Mouse (Mus musculus) frontal cortex, postnatal 36 days (tissue): ENCODE measurements at regions not wholly inside any gene's neighbourhood (a gene's known extent, or its start where the extent isn't known, plus 50 kb on each side); places are given as distances from the start of the nearest gene placed in this dataset.

Experiments
- DNase-seq, 2 experiments: peaks; one replicate each; pipeline ENCODE4 v3.0.0; 2022; ENCODE audit warnings: low spot score in 2 of 2

- DNase-seq = no peak
These were observed 166.2 kb downstream of the Cmpk2 start for GRCm38 (mm10) chr12:26635253-26635652.

DNA sequence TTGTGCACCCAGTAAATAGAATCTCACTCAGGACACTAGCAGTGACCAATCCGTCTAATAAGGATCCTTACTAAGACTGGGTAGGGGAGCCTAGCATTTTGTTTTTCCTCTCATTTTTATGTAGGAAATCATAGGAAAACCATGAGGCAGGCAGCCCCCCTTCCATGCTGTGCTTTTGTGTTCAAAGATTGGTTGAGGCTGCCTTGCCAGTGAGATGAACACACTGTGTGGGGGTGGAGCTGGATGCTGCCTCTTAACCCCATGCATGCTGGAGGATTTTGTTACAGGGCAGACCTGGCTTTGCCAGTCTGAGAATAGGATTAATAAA, 162.8 kb downstream of the Cmpk2 start:
- DNase-seq = no peak

GRCm38 (mm10) chr12:26631111-26631794, 162.2 kb downstream of the Cmpk2 start:
- no peak for DNase-seq

DNA sequence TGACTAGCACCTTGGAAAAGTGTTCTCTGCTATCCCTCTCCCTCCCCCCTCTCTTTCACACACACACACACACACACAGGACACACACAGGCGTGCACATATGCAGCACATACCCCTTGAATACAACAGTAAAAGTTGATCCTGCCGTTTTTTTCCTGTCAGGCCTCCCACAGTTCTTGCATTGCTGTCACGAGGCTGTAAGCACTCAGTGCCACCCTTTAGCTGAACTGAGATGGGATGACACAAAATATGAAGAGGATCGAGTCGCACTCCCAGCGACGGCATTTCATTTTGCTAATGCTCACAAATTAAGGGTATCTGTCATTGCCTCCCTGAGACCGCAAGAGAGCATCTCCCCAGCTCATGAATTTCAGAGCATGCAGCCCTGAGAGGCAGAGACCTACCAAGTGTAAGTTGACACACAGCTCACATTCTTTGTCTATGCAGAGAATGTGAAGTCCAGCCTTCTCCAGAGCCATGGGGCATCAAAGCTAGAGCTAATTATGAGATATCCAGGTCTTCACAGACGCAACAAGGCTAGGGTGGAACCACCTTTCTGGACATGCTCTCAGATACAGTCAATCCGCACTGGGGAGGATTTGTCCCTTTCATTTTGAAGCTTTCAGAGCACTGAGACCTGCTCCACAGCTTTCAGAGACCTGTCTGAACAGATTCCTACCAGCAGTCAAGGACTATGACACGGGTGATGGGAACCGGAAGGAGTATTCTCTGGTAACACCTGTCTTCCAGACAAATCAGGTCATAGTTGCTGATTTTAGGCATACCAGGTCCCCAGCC, 152.3 kb downstream of the Cmpk2 start:
- DNase-seq = peak; percentile 8 to 29

- peak; percentile 23 to 44 for DNase-seq
These were observed 151.6 kb downstream of the Cmpk2 start for GRCm38 (mm10) chr12:26620501-26621134.

DNA sequence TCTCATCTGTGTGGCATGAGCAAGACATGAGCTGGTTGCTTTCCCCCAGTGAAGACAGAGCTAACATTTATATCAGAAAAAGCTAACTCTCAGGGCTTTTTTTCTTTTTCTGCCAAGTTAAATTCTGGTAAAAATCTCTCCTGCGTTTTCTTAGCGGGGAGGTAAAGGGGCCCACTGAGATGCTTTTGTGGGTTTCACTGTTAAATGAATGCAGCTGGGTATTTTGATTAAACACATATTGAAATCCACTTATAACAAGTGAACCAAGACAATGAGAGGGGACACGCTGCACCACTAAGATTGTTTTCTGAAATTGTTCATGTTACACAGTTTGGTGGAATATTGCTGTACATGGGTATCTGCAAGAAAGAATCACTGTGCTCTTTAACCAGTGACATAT, 149.0 kb downstream of the Cmpk2 start:
- DNase-seq = no peak

DNA sequence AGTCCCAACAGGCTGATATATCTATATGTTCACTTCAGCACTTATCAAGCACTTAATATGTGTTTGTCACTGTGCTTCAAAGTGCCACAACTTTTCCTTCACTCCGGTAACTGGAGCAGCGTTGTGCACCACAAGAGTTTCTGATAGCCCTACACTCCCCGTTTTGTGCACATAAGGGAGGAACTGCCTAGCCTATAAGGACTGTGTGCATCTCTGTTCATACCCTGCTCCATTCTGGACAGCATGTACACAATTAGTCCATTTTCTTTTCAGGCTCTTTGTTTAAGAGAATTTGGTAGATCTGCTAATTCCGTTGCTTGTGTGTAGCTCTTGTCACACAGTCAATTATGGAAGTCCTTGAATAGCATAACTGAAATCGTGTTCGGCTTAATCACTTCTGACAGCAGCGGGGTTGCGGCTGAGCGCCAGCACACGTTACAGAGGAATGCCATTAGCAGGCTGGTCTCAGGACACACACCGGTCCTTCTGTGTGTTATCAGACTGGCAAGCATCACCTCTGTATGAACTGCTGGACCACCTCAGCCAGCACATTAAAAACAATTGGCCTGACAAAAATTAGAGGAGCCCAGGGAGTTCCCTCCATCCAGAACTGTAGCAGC, 144.2 kb downstream of the Cmpk2 start:
- no peak for DNase-seq

DNA sequence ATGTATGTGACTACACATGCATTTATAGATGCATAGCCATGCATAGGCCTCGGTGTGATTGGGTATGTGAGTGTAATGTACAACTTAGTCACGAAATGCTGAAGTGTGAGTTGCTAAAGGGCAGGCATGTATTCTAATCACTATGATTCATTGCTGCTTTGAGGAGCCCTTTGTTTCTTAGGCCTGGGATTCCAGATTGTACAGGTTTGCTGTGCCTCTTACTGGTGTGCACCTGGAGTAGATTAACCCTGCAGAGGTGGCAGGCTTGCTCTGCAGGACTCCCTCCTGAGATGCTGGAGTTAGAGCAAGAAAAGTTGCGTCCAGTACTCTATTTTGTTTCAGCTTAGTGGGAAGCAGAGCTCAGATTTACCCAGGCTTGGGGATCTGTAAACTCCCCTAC, 141.1 kb downstream of the Cmpk2 start:
- DNase-seq = no peak

GRCm38 (mm10) chr12:26598501-26598900, 129.5 kb downstream of the Cmpk2 start:
- no peak for DNase-seq

DNA sequence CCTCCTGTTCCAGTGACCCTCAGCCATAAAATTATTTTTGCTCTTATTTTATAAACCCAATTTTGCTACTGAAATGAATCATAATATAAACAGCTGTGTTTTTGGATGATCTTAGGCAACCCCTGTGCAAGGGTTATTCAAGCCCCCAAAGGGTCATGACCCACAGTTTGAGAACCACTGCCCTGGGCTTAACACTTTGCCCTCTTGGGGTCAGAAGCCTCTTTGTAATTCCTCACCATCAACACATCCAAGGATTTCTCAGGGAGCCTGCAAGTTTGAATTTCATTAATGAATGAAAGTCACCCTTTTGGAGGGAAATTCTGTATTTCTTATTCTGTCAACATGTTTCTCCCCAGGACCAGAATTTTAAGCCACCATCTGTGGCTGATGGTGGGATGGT, 123.1 kb downstream of the Cmpk2 start:
- DNase-seq = no peak

DNA sequence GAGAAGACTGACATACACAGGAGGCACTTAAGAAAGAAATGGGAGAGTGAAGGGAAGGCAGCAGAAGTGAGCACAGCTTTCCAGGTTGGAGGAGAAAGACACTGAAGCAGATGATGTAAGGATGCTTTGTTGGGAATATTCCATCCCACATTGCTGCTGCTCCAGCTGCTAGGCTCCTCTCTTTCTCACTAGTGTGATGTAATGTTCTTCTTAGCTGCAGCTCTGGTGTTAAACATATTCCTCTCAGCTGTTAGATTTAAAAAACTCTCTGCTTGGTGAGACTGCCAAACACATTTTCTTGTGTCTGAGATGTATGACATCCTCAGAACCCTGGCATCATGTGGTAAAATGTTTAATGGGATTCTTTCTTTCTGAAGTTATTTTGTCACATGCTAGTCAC, 120.1 kb downstream of the Cmpk2 start:
- peak; percentile 29 to 76 for DNase-seq

- peak; percentile 21 to 73 for DNase-seq
These were observed 108.4 kb downstream of the Cmpk2 start for GRCm38 (mm10) chr12:26577438-26577837.

DNA sequence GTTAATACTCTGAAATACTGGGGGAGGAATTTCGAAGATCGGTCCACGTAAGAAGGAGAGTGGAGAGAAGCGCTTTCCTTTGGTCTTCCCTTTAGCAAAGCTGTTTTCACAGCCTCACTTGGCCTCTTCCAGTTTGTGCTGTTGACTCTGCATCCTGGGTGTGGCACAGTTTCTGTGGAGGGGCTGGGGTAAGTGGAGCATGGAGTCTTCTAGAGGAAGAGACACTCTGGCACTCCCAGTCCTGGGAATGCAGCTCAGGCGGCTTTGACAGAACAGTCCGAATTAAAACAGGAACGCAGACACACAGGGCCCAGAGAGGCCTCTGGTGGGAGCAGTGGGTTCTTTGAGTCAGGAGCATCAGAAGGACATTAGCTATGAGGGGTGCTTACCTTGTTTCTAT, 102.6 kb downstream of the Cmpk2 start:
- no peak for DNase-seq

DNA sequence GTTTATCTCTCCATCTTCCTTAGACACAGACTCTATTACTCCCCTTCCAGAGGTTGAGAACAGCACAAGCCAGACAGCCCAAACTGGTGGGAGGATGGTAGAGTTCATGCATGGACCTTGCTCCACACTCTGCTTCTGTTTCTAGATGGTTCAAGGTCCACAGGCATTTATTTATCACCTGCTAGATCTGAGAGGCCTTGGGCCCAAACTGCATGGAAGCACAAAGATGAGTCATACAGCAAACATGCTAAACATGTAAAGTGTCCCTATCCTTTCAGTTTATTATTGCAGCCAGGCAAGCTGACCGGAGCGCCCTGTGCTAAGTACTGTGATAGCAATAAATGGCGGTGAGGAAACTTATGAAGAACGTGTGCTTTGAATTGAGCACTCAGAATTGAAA, 98.4 kb downstream of the Cmpk2 start:
- DNase-seq = no peak

GRCm38 (mm10) chr12:26562858-26563257, 93.9 kb downstream of the Cmpk2 start:
- no peak for DNase-seq

DNA sequence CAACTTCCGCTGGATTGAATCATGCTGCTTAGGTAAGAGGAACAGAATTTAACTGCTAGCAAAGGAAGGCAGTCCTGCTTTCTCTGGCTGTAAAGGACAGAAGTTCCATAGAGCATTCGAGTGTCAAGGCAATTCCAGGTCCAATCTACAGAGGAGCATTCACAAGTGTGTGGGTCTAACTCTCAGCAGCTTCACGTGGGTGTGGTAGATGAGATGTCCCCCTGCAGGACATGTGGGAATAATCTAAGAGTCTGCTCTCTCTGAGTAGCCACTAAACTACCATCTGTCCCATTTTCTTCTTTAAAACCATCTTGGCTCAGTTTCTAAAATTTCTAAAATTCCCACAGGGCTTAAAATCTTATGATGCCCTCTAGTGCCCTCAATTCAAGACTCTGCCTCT, 90.6 kb downstream of the Cmpk2 start:
- peak in 1 of 2 experiments; percentile 17 for DNase-seq

DNA sequence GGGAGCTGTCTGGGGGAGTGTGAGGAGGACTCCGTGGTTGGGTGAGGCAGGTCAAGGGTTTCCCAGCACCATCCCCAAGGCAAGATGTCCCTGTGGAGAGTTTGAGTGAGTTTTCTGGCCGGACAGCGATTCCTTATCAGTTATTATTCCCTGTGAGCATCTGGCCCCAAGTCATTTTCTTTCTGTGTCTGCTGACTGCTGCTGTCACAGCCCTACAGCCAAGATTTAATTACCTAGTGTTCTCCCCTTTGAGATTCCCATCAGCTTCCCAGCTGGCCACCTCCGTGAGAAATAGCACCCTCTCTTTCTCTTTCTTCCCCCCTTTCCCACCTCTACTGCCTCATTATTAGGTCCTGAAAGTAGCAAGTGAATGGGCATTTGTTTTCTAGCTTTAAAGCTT, 88.4 kb downstream of the Cmpk2 start:
- no peak for DNase-seq

DNA sequence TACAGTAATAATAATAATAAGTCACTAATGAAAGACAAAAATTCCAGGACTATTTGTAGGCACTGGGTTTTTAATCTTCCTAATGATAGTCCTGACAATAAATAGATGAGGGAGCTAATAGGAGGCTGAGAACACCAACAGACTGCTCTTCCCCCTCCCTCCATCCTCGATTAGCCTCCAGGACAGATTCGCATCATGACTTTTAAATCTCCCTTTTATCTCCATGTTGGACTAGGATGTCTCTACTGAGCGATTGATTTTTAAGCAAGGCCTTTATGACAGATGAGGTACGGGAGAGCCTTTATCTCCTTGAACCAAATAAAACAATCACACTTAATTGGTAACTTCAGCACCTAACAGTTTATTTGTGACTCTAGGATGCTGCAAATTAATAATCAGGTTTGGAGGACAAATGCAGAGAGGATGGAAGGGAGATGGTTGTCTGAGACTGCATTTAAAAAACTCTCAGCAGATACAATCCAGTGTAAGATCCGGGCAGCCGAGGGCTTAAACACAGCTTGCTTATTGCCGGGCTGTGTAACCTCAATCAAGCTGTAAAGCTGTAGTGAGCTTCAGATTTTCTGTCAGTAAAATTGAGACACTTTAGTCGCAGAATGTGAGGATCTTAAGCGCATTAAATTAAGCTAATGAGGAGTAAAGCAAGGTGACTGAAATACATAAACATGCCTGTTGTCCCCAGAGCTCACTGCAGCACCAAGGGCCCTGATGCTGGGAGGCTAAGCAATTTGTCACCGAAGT, 82.3 kb downstream of the Cmpk2 start:
- no peak for DNase-seq

- no peak for DNase-seq
These were observed 78.5 kb downstream of the Cmpk2 start for GRCm38 (mm10) chr12:26547466-26547865.

- DNase-seq = no peak
These were observed 77.4 kb downstream of the Cmpk2 start for GRCm38 (mm10) chr12:26546361-26546760.

DNA sequence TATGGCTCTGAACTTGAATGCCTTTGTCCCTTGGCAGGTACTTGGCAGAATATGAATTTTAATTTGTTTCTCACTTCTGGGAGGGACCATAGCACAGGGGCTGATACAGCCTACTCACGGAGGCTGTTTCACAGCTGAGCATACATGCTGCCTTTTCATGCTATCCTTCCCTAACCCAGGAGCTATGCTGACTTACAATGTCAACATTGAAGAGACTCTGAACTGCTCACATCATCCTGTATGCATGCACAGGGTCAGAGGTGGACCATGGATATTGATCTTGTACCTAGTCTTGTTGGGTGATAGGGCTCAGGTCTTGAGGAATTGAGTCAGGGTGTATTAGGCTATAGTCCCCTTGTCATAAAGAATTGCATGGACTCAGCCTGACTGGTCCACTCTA, 74.5 kb downstream of the Cmpk2 start:
- DNase-seq = no peak

DNA sequence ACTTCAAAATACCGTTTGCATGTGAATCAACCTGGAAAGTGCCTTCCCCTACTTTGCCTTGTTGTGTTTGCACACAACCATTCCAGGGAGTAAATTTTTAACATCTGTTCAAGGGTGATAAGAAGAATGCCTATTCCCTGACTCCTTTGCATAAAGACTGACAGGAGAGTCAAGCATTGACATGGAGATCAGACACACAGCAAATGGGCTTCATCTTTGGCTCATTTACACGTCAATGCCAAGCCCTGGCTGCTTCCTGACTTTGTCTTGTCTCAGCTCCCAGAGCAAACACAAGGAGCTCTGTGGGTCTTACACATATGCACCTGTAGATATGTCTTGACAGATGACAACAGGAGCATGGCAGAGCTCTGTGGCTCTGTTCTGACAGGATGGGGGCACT, 73.4 kb downstream of the Cmpk2 start:
- DNase-seq = no peak
